Mouse (Mus musculus): ENCODE results near the gene Obox6. TPM values are rescaled to one million over a fixed set of nuclear protein-coding genes. Genes with fewer than 3 reads are reported as not detected.

Obox6 gene
- not detected in 2 replicates for polyA plus RNA-seq (2011; ENCODE audit: insufficient read length, low read depth, missing spikeins)

DNA sequence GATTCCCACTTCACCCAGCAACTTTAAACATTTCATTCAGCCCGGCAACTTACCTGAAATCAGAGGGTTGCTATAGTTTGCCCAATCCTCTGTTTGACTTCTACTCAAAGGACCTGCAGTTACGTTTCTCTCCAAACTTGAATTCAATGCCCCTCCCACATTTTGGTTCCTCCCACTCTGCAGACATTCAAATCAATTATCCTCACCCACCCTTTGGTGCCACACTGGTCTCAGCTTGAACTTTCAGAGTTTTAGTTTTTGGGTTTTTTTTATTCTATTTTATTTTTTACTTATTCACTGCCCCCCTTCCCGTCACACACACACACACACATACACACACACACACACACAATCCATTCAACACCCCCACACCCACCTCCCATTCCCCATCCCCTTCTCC lies at the start of gene Obox6:
TSS of gene Obox6 (minus strand) at position 101 of the 400 bp plus-strand sequence.
- no peak for TF ChIP-seq CTCF (IDR thresholded peaks at IDR 0.05; ENCODE audit: borderline replicate concordance, insufficient read depth, low read length)
- Histone ChIP-seq H3K4me1 (ENCODE audit: control insufficient read depth, insufficient read depth, low read length) (no peaks in the 10 kb centered on the region), H3K27ac (ENCODE audit: insufficient read depth, low read length) (no peak within 1 kb of the TSS), H3K4me3 (ENCODE audit: insufficient read depth, low read length) (no peak within 1 kb of the TSS)

DNA sequence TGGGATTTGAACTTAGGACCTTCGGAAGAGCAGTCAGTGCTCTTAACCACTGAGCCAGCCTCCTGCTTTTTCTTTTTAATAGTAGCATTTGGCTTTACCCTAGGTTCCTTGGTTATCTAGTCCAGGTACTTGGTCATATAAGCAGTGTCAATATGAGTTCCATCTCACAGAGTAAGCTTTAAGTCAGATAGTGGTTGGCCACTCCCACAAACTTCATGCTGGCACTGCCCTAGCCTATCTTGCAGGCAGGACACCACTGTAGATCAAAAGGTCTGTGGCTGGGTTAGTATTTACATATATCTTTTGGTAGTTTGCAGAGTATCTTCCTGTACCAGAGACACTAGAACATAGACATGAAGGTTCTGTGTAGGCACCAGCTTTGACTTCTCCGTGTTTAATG lies 44.6 kb upstream of the Obox6 start:
- TF ChIP-seq CTCF (IDR thresholded peaks at IDR 0.05; ENCODE audit: borderline replicate concordance, insufficient read depth, low read length) (no peak), POLR2A (IDR thresholded peaks at IDR 0.05; ENCODE audit: low read depth, low read length) (no peak)
- no peak overlapping the region for H3K4me3 ChIP-seq (ENCODE audit: insufficient read depth, low read length)
- no peak overlapping the region for H3K27ac ChIP-seq (ENCODE audit: insufficient read depth, low read length)

DNA sequence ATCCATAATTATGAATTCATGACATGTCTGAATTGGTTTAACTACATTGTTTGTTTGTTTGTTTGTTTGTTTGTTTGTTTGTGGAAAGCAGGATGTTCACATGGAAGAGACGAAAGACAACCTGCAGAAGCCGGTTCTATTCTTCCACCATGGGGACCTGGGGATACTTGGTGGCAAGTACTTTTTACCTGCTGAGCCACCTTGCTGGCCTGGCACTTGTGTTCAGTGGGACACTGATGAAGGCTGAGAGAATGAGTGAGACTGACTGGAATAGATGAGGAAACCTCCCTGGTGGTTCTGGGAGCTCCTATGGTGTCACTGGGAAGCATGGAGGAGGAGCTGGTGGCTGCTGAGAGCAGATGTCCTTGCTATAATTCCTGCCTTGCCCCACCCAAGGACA lies 42.8 kb upstream of the Obox6 start, which contains the start of gene Crxos:
TSS of gene Crxos (plus strand) at position 301 of the 400 bp plus-strand sequence.
- no peak within 1 kb of the TSS for H3K4me3 ChIP-seq (ENCODE audit: insufficient read depth, low read length)
- TF ChIP-seq POLR2A (IDR thresholded peaks at IDR 0.05; ENCODE audit: low read depth, low read length): no peak
- TF ChIP-seq CTCF (IDR thresholded peaks at IDR 0.05; ENCODE audit: borderline replicate concordance, insufficient read depth, low read length): no peak
- no peaks in the 10 kb centered on the region for H3K4me1 ChIP-seq (ENCODE audit: control insufficient read depth, insufficient read depth, low read length)
- no peak within 1 kb of the TSS for H3K27ac ChIP-seq (ENCODE audit: insufficient read depth, low read length)

More for the DNA sequence above, 44.6 kb upstream of the Obox6 start:
- H3K4me1 ChIP-seq (ENCODE audit: control insufficient read depth, insufficient read depth, low read length): no peaks in the 10 kb centered on the region

DNA sequence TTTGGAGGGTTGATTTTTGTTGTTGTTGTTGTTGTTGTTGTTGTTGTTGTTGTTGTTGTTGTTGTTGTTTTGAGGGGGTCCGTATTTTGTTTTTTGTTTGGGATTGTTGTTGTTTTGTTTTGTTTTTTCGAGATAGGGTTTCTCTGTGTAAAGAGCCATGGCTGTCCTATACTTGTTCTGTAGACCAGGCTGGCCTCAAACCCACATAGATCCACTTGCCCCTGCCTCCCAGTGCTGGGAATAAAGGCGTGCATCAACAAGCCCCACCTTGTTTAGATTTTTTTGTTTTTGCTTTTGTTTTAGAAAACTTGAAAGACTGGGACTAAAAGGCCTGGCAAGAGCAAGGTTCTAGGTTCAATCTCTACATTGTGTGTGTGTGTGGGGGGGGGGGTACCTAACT lies 42.4 kb upstream of the Obox6 start:
- no peak for TF ChIP-seq POLR2A (IDR thresholded peaks at IDR 0.05; ENCODE audit: low read depth, low read length)
- Histone ChIP-seq H3K27ac (ENCODE audit: insufficient read depth, low read length) (no peak overlapping the region), H3K4me3 (ENCODE audit: insufficient read depth, low read length) (no peak overlapping the region), H3K4me1 (ENCODE audit: control insufficient read depth, insufficient read depth, low read length) (no peaks in the 10 kb centered on the region)

DNA sequence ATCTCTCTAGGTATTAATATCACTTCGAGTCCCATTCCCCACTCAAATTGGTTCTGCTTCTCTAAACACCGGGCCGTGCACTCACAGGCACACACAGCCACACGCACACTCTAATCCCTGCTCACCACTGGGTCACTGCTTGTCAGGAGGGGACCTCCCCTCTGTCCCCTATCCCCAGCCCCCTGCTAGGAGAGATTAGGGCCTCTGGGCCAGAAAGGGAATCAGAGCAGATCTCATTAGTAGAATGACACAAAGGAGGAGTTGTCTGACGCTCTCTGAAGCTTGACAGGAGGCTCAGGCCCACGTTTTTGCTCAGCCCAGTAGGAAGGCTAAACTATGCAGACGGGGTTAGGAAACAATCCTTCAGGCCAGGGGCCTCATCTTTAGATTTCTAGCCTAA lies 41.9 kb upstream of the Obox6 start:
- H3K4me1 ChIP-seq (ENCODE audit: control insufficient read depth, insufficient read depth, low read length): no peaks in the 10 kb centered on the region
- TF ChIP-seq CTCF (IDR thresholded peaks at IDR 0.05; ENCODE audit: borderline replicate concordance, insufficient read depth, low read length) (no peak), POLR2A (IDR thresholded peaks at IDR 0.05; ENCODE audit: low read depth, low read length) (no peak)
- no peak overlapping the region for H3K4me3 ChIP-seq (ENCODE audit: insufficient read depth, low read length)
- H3K27ac ChIP-seq (ENCODE audit: insufficient read depth, low read length): no peak overlapping the region

DNA sequence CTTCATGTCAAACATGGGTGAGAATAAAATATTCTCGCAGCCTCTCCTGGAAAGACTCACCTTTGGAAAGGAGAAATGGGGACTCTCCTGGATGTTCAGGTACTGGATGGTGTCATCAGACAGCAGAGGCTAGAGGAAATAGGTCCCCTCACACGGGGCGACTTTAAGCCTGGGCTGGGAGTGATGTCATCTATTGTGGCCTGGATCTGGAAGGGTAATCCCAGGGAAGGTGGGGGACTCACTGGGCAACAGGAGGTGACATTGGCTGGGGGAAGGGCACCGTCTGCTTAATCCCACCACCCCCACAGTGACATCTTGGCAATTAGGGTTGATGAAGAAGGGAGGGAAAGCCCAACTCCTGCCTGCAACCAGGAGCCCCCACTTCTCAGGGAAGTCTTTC lies 40.3 kb upstream of the Obox6 start, which contains the start of gene Crx:
TSS of gene Crx (minus strand) at position 213 of the 400 bp plus-strand sequence.
- Histone ChIP-seq H3K4me3 (ENCODE audit: insufficient read depth, low read length) (no peak within 1 kb of the TSS), H3K27ac (ENCODE audit: insufficient read depth, low read length) (no peak within 1 kb of the TSS), H3K4me1 (ENCODE audit: control insufficient read depth, insufficient read depth, low read length) (no peaks in the 10 kb centered on the region)
- TF ChIP-seq CTCF (IDR thresholded peaks at IDR 0.05; ENCODE audit: borderline replicate concordance, insufficient read depth, low read length): no peak
- no peak for TF ChIP-seq POLR2A (IDR thresholded peaks at IDR 0.05; ENCODE audit: low read depth, low read length)

DNA sequence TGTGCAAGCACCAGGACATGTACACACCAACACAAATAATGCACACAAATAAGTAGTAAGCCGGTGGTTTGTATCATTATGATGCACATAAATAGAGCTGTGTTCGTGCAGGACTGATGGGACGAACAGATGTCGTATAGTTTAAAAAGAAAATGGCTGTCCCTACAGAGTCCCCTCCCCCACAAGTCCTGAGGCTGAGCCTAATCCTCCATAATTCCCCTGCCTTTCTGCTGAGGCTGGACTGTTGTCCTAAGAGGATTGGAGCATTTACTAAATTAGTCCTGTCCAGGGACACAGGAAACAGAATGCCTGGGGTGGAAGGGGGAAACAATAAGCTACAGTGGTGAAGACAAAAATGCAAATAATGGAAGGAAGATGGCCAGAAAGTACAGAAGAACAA lies 24.6 kb upstream of the Obox6 start:
- no peak for TF ChIP-seq CTCF (IDR thresholded peaks at IDR 0.05; ENCODE audit: borderline replicate concordance, insufficient read depth, low read length)
- TF ChIP-seq POLR2A (IDR thresholded peaks at IDR 0.05; ENCODE audit: low read depth, low read length): no peak
- Histone ChIP-seq H3K4me3 (ENCODE audit: insufficient read depth, low read length) (no peak overlapping the region), H3K27ac (ENCODE audit: insufficient read depth, low read length) (no peak overlapping the region), H3K4me1 (ENCODE audit: control insufficient read depth, insufficient read depth, low read length) (no peaks in the 10 kb centered on the region)

DNA sequence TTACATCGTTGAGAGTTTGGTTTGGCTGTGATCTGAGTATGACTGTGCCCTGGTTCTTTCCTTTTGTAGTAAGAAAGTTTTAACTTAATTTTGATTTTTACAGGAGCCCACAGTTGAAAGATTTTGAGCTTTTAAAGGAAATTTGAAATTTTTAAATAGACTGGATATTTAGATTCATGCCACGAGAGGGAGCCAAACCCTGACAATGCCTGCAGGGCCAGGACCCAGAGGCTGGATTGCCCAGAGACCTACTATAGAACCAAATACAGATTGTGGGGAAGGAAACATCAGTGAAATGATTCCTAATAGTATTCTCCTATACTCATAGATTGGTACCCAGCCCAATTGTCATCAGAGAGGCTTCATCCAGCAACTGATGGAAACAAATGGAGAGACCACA lies 20.2 kb upstream of the Obox6 start:
- Histone ChIP-seq H3K27ac (ENCODE audit: insufficient read depth, low read length) (no peak overlapping the region), H3K4me1 (ENCODE audit: control insufficient read depth, insufficient read depth, low read length) (no peaks in the 10 kb centered on the region), H3K4me3 (ENCODE audit: insufficient read depth, low read length) (no peak overlapping the region)
- TF ChIP-seq POLR2A (IDR thresholded peaks at IDR 0.05; ENCODE audit: low read depth, low read length): no peak
- TF ChIP-seq CTCF (IDR thresholded peaks at IDR 0.05; ENCODE audit: borderline replicate concordance, insufficient read depth, low read length): no peak

Other genes with a start within 250 kb of the Obox6 start
- 0.22 and 0.37 TPM in 2 replicates for gene Obox3, start 199.8 kb downstream of the Obox6 start, polyA plus RNA-seq (2011; ENCODE audit: insufficient read length, low read depth, missing spikeins)
- gene Obox5, start 89.5 kb downstream of the Obox6 start, polyA plus RNA-seq (2011; ENCODE audit: insufficient read length, low read depth, missing spikeins): not detected in 2 replicates
- not detected in 2 replicates for gene Crx, start 40.3 kb upstream of the Obox6 start, polyA plus RNA-seq (2011; ENCODE audit: insufficient read length, low read depth, missing spikeins)
- gene Crxos, start 42.9 kb upstream of the Obox6 start, polyA plus RNA-seq (2011; ENCODE audit: insufficient read length, low read depth, missing spikeins): not detected in 2 replicates
- gene Selenow, start 82.7 kb upstream of the Obox6 start, polyA plus RNA-seq (2011; ENCODE audit: insufficient read length, low read depth, missing spikeins): 382 and 390 TPM in 2 replicates
- 87.7 and 98.1 TPM in 2 replicates for gene Nop53, start 106.4 kb upstream of the Obox6 start, polyA plus RNA-seq (2011; ENCODE audit: insufficient read length, low read depth, missing spikeins)
- 136 and 191 TPM in 2 replicates for gene Ehd2, start 127.9 kb upstream of the Obox6 start, polyA plus RNA-seq (2011; ENCODE audit: insufficient read length, low read depth, missing spikeins)
- 10.8 and 12.1 TPM in 2 replicates for gene Bicra, start 208.2 kb upstream of the Obox6 start, polyA plus RNA-seq (2011; ENCODE audit: insufficient read length, low read depth, missing spikeins)
- not detected in 2 replicates for gene Zfp541, start 222.1 kb upstream of the Obox6 start, polyA plus RNA-seq (2011; ENCODE audit: insufficient read length, low read depth, missing spikeins)

Measured in embryonic fibroblast, embryonic 13.5 days (primary cell).